ENCODE assay signal across 16 mouse cellular contexts in genomic region chr11:32612304-32612703, GRCm38 (mm10).
"Had no signal": no experiment of that assay in that cellular context is flagged by ENCODE, and none has a peak within 500 bp of the region (broad histone marks: within the 10 kb centered on the region; RNA-seq: fewer than 3 reads in every experiment).

No protein-coding gene starts in this region.

- H3K9me3 ChIP-seq: liver, embryonic 13.5 days; liver, embryonic 15.5 days; lung, embryonic 15.5 days; megakaryocyte, embryonic 14.5 days; midbrain, embryonic 13.5 days; midbrain, embryonic 15.5 days; neural tube, embryonic 12.5 days; stomach, embryonic 15.5 days had no signal

- DNase-seq: liver, embryonic 13.5 days; liver, postnatal 0 days; lung, postnatal 14 days; right cerebral cortex, postnatal 14 days; thymus, adult 18-20 months; thymus, postnatal 14 days; thymus, postnatal 36 days had no signal

- H3K4me2 ChIP-seq: liver, embryonic 13.5 days; liver, embryonic 15.5 days; lung, embryonic 15.5 days; midbrain, embryonic 11.5 days; midbrain, embryonic 13.5 days; midbrain, embryonic 15.5 days; neural tube, embryonic 12.5 days; stomach, embryonic 15.5 days had no signal

- H3K36me3 ChIP-seq: lung, embryonic 15.5 days; midbrain, embryonic 13.5 days; midbrain, embryonic 15.5 days; stomach, embryonic 15.5 days had no signal

- H3K4me1 ChIP-seq: liver, embryonic 13.5 days; liver, embryonic 15.5 days; lung, embryonic 15.5 days; midbrain, embryonic 15.5 days had no signal

- H3K4me3 ChIP-seq: liver, embryonic 13.5 days; liver, embryonic 15.5 days; lung, embryonic 15.5 days; megakaryocyte, embryonic 14.5 days; midbrain, embryonic 13.5 days; midbrain, embryonic 15.5 days; neural tube, embryonic 12.5 days; stomach, embryonic 15.5 days had no signal

- H3K27ac ChIP-seq: liver, embryonic 13.5 days; liver, embryonic 15.5 days; lung, embryonic 15.5 days; macrophage; midbrain, embryonic 13.5 days; midbrain, embryonic 15.5 days; neural tube, embryonic 12.5 days; stomach, embryonic 15.5 days had no signal

- ATAC-seq: liver, postnatal 0 days; midbrain, embryonic 13.5 days; midbrain, embryonic 15.5 days had no signal

- H3K9ac ChIP-seq: liver, embryonic 13.5 days; liver, embryonic 15.5 days; liver, postnatal 0 days; lung, embryonic 15.5 days; midbrain, embryonic 13.5 days; midbrain, embryonic 15.5 days; neural tube, embryonic 12.5 days; stomach, embryonic 15.5 days had no signal

- H3K27me3 ChIP-seq: liver, embryonic 13.5 days; liver, embryonic 15.5 days; lung, embryonic 15.5 days; megakaryocyte, embryonic 14.5 days; midbrain, embryonic 13.5 days; midbrain, embryonic 15.5 days; neural tube, embryonic 12.5 days; stomach, embryonic 15.5 days had no signal
